ENCODE assay signal across 9 mouse cellular contexts in the genomic region with DNA sequence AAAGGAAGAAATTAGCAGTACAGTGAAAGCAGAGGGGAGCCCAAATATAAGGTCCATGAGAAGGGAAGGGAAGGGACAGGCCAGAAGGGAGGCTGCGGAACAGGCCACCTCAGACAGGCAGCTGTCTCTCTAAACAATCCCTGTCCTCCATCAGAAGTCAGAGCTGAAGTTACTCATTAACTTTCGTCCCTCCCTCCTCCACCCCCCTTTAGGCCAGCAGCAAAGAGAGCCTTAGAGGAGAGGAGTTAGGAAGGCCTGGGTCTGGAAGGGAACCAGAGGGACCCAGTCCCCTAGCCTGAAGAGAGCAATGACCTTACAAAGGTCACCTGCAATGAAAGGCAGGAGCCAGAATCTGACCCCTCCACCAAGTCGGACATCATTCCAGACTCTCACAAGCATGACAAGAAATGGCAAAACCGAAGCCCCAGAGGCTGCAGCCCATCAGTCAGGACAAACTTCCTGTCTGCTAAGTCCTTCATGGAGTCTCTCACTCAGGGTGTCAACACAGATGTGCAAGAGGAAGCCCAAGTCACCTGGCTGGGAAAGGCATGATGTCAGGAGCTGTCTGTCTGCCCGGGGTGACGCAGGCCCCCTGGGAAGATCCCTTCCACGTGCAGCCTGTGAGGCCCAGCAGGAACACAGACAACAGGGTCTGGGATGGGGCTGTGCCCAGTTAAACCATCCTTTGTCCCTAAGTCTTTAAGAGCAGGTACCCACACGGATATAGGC. TPM values are rescaled to one million over a fixed set of nuclear protein-coding genes. Genes with fewer than 3 reads are reported as not detected.
A peak's percentile ranks its signal among the peaks of the same experiment; 100 is the strongest.
DNase-seq lines count a peak whose midpoint lies in the region; ATAC-seq and TF ChIP-seq lines count a peak whose summit lies in the region.
"Had no signal": no experiment of that assay in that cellular context is flagged by ENCODE, and none has a peak within 500 bp of the region (broad histone marks: within the 10 kb centered on the region; RNA-seq: fewer than 3 reads in every experiment).

No protein-coding gene starts in this region.

- peak overlapping the region; percentile 4 for H3K4me3 ChIP-seq in gastrocnemius, adult 2 months
- H3K4me3 ChIP-seq in hindbrain, postnatal 0 days (ENCODE audit: low read length), result no peak overlapping the region
- no peak overlapping the region for H3K4me3 ChIP-seq in limb, embryonic 14.5 days (replicated peaks; ENCODE audit: low read length)
- H3K4me3 ChIP-seq in forebrain, embryonic 11.5 days (ENCODE audit: low read depth, low read length), result no peak overlapping the region
- H3K4me3 ChIP-seq: forebrain, embryonic 15.5 days had no signal

- no peaks in the 10 kb centered on the region for H3K27me3 ChIP-seq in hindbrain, postnatal 0 days (ENCODE audit: insufficient read depth, low read length)
- H3K27me3 ChIP-seq in limb, embryonic 14.5 days (ENCODE audit: control insufficient read depth, insufficient read depth, low read length), result no peaks in the 10 kb centered on the region
- H3K27me3 ChIP-seq in forebrain, embryonic 11.5 days (ENCODE audit: control insufficient read depth, insufficient read depth, low read length), result no peaks in the 10 kb centered on the region
- H3K27me3 ChIP-seq: forebrain, embryonic 15.5 days had no signal

- no peak for TF ChIP-seq POLR2A in limb, embryonic 14.5 days (IDR thresholded peaks at IDR 0.05; ENCODE audit: borderline replicate concordance, extremely low read depth, insufficient read depth, insufficient read length)

- H3K4me2 ChIP-seq in hindbrain, postnatal 0 days (ENCODE audit: low read depth, low read length), result no peak overlapping the region
- no peak overlapping the region for H3K4me2 ChIP-seq in limb, embryonic 14.5 days (replicated peaks; ENCODE audit: low read depth, low read length, severe bottlenecking)
- no peak overlapping the region for H3K4me2 ChIP-seq in forebrain, embryonic 11.5 days (ENCODE audit: low read depth, low read length, severe bottlenecking)
- H3K4me2 ChIP-seq: forebrain, embryonic 15.5 days had no signal

- peak overlapping the region; percentile 82 for H3K27ac ChIP-seq in gastrocnemius, adult 2 months
- H3K27ac ChIP-seq in hindbrain, postnatal 0 days, result peak overlapping the region; percentile 26; the same call in 1 of the 2 replicates
- peak overlapping the region; percentile 21; the same call in 1 of the 2 replicates for H3K27ac ChIP-seq in limb, embryonic 14.5 days (replicated peaks; ENCODE audit: low read depth, low read length)
- no peak overlapping the region for H3K27ac ChIP-seq in forebrain, embryonic 11.5 days (ENCODE audit: low read depth, low read length)
- H3K27ac ChIP-seq: forebrain, embryonic 15.5 days had no signal

- no peak for DNase-seq in gastrocnemius, adult 2 months
- DNase-seq in gastrocnemius, postnatal 25 days, result no peak
- peak; percentile 20 for DNase-seq in ES-CJ7 (ENCODE audit: low read depth, low spot score)
- no peak for DNase-seq in hindbrain, postnatal 0 days (ENCODE audit: low spot score)
- no peak for DNase-seq in limb, embryonic 14.5 days (ENCODE audit: low spot score)
- no peak for DNase-seq in left cerebral cortex, postnatal 36 days (ENCODE audit: low spot score in 2 of 2)
- DNase-seq in forebrain, embryonic 11.5 days (ENCODE audit: low spot score), result no peak

- H3K4me1 ChIP-seq in hindbrain, postnatal 0 days (ENCODE audit: insufficient read depth, low read length), result peaks cover 16% of the 10 kb centered on the region; the same call in 1 of the 2 replicates
- peaks cover 42% of the 10 kb centered on the region for H3K4me1 ChIP-seq in limb, embryonic 14.5 days (ENCODE audit: control insufficient read depth, insufficient read depth, low read length)
- 0 out of 2 replicates have a peak, but pooled peaks cover 2% of the 10 kb centered on the region for H3K4me1 ChIP-seq in forebrain, embryonic 11.5 days (replicated peaks; ENCODE audit: control insufficient read depth, insufficient read depth, low read length)

- H3K36me3 ChIP-seq in hindbrain, postnatal 0 days (ENCODE audit: insufficient read depth, low read length), result no peaks in the 10 kb centered on the region
- H3K36me3 ChIP-seq in limb, embryonic 14.5 days (ENCODE audit: control insufficient read depth, insufficient read depth, low read length), result no peaks in the 10 kb centered on the region
- no peaks in the 10 kb centered on the region for H3K36me3 ChIP-seq in forebrain, embryonic 11.5 days (ENCODE audit: control insufficient read depth, insufficient read depth, low read length)
- H3K36me3 ChIP-seq: forebrain, embryonic 15.5 days had no signal

- no peak for TF ChIP-seq CTCF in gastrocnemius, adult 2 months (IDR thresholded peaks at IDR 0.05)
- no peak for TF ChIP-seq CTCF in hindbrain, postnatal 0 days (IDR thresholded peaks at IDR 0.05; ENCODE audit: low read depth)

- ATAC-seq in hindbrain, postnatal 0 days, result no peak
- no peak for ATAC-seq in limb, embryonic 14.5 days (ENCODE audit: low FRiP score, low read depth)
- no peak for ATAC-seq in monocyte, adult 5-6 weeks (replicated peaks; ENCODE audit: insufficient number of reproducible peaks, low FRiP score, low TSS enrichment, poor library complexity, severe bottlenecking)
- no peak for ATAC-seq in forebrain, embryonic 11.5 days (replicated peaks; ENCODE audit: low FRiP score)
- ATAC-seq: forebrain, embryonic 15.5 days had no signal

- WGBS in hindbrain, postnatal 0 days, result 36% methylated on average over 8 of the region's 8 CpGs
- 44% methylated on average over 8 of the region's 8 CpGs for WGBS in limb, embryonic 14.5 days
- WGBS in forebrain, embryonic 11.5 days, result 39% methylated on average over 8 of the region's 8 CpGs

- intact Hi-C loops in gastrocnemius, adult 2 months (cut with DNase I), result no loop called here
- intact Hi-C loops in left cerebral cortex, postnatal 36 days (cut with DNase I), result no loop called here

- 0 out of 2 replicates have a peak overlapping the region, but pooled peaks have one; percentile 2 for H3K9ac ChIP-seq in hindbrain, postnatal 0 days (replicated peaks; ENCODE audit: low read length)
- H3K9ac ChIP-seq in limb, embryonic 14.5 days (ENCODE audit: low read depth, low read length, severe bottlenecking), result no peak overlapping the region
- no peak overlapping the region for H3K9ac ChIP-seq in forebrain, embryonic 11.5 days (ENCODE audit: low read length)
- H3K9ac ChIP-seq: forebrain, embryonic 15.5 days had no signal

- no peaks in the 10 kb centered on the region for H3K9me3 ChIP-seq in hindbrain, postnatal 0 days (ENCODE audit: low read length)
- H3K9me3 ChIP-seq in limb, embryonic 14.5 days (ENCODE audit: control insufficient read depth, low read length), result no peaks in the 10 kb centered on the region
- H3K9me3 ChIP-seq in forebrain, embryonic 11.5 days (ENCODE audit: control insufficient read depth, low read length), result no peaks in the 10 kb centered on the region
- H3K9me3 ChIP-seq: forebrain, embryonic 15.5 days had no signal

RNA-seq across cellular contexts. Expression of gene Tspan9, which starts 9.0 kb away (rescaled TPM):
- 10 to 100 TPM; 21.8 to 41.9 TPM for total RNA-seq in gastrocnemius, adult 2 months (2021)
- total RNA-seq in gastrocnemius, postnatal 25 days (2021), result 10 to 100 TPM; 48.6 to 56.6 TPM
- 177 and 266 TPM in 2 replicates for total RNA-seq in hindbrain, postnatal 0 days (2014; rRNA removed)
- 70.1 and 73.8 TPM in 2 replicates for polyA plus RNA-seq in hindbrain, postnatal 0 days (2015; fragmentation: Nextera tagmentation; extraction: Ambion mirVana)
- polyA plus RNA-seq in limb, embryonic 14.5 days (2012; rRNA removed), result 151 and 192 TPM in 2 replicates
- polyA plus RNA-seq in limb, embryonic 14.5 days (2014; fragmentation: Nextera tagmentation; extraction: Ambion mirVana), result 134 and 141 TPM in 2 replicates
- 10 to 100 TPM; 47.5 to 62.9 TPM for total RNA-seq in left cerebral cortex, postnatal 36 days (2021)
- 0.67 to 5.3 TPM (median 3.0 TPM) in 3 replicates for total RNA-seq in monocyte, adult 5-6 weeks (2017)
- polyA plus RNA-seq in forebrain, embryonic 11.5 days (2014; fragmentation: Nextera tagmentation; extraction: Ambion mirVana), result 34.2 and 39.6 TPM in 2 replicates
